Mouse (Mus musculus) forebrain, postnatal 0 days (tissue): ENCODE data around the gene Fh1. TPM values are rescaled to one million over a fixed set of nuclear protein-coding genes. Genes with fewer than 3 reads are reported as not detected.
A peak's percentile ranks its signal among the peaks of the same experiment; 100 is the strongest.

Source experiments
- ATAC-seq: fragments of 200-750 bp; cut with Nextera tagmentation; 2 replicates; pipeline ENCODE4 v1.8.0; 2017; ENCODE audit warnings: mild to moderate bottlenecking, moderate library complexity
- DNase-seq: peaks from one replicate; pipeline ENCODE4 v3.0.0-alpha.2; 2015
- H3K27ac ChIP-seq: fragments of 300-500 bp; sonication (generic); 2 replicates; pipeline ENCODE4 v1.5.1; 2014; ENCODE audit warnings: low read depth, mild to moderate bottlenecking, antibody characterized with exemption, low read length, moderate library complexity, mixed read lengths
- H3K27me3 ChIP-seq: fragments of 300-500 bp; sonication (generic); 2 replicates; pipeline ENCODE4 v1.6.1; 2014; ENCODE audit warnings: mild to moderate bottlenecking, low read length, mixed read lengths; ENCODE audit not compliant: insufficient read depth
- H3K36me3 ChIP-seq: fragments of 300-500 bp; sonication (generic); 2 replicates; pipeline ENCODE4 v1.6.1; 2014; ENCODE audit warnings: mild to moderate bottlenecking, moderate library complexity; ENCODE audit not compliant: insufficient read depth
- H3K4me1 ChIP-seq: fragments of 300-500 bp; sonication (generic); 2 replicates; pipeline ENCODE4 v1.6.1; 2014; ENCODE audit warnings: antibody characterized with exemption; ENCODE audit not compliant: insufficient read depth
- H3K4me2 ChIP-seq: fragments of 300-500 bp; sonication (generic); 2 replicates; pipeline ENCODE4 v1.6.1; 2014; ENCODE audit warnings: low read depth, mild to moderate bottlenecking, moderate library complexity
- H3K4me3 ChIP-seq: fragments of 300-500 bp; sonication (generic); 2 replicates; pipeline ENCODE4 v1.5.1; 2014; ENCODE audit warnings: low read depth, low read length, mixed read lengths
- H3K9ac ChIP-seq: fragments of 300-500 bp; sonication (generic); 2 replicates; pipeline ENCODE4 v1.6.1; 2014; ENCODE audit warnings: mild to moderate bottlenecking
- H3K9me3 ChIP-seq: fragments of 300-500 bp; sonication (generic); 2 replicates; pipeline ENCODE4 v1.6.1; 2016; ENCODE audit warnings: low read length
- CTCF ChIP-seq: sonication (generic); IDR thresholded peaks from 2 replicates; pipeline ENCODE4 v1.5.1; 2016; ENCODE audit warnings: antibody characterized with exemption, control low read depth, low read depth
- WGBS: fragments of 180-500 bp; shearing (Covaris S2); extraction: QIAGEN DNeasy Blood & Tissue Kit; methylation state at CpG from one replicate; pipeline ENCODE4 v1.1.7; 2014; 5-methylcytosine and 5-hydroxymethylcytosine counted together
- polyA plus RNA-seq: library from polyadenylated mRNA; unstranded; fragments of >200 nt; fragmentation: Nextera tagmentation; extraction: Ambion mirVana; gene quantifications from 2 replicates; pipeline ENCODE4 v1.2.1, GENCODE M21; 2015
- total RNA-seq: library from RNA; depleted of rRNA; stranded (reverse); fragments of >200 nt; gene quantifications from 2 replicates; pipeline ENCODE4 v1.2.3, GENCODE M21; 2014

Gene Fh1
- total and polyA plus RNA-seq, 2 experiments from 2014 or later, result 54.2 to 92.9 TPM

- no peaks in the 10 kb centered on the region for H3K36me3 ChIP-seq
These were observed 7.0 kb upstream of the Fh1 start for GRCm38 (mm10) chr1:175632470-175632869.

GRCm38 (mm10) chr1:175631721-175632221, 6.3 kb upstream of the Fh1 start:
- no peaks in the 10 kb centered on the region for H3K36me3 ChIP-seq
- DNase-seq (no peak), ATAC-seq (no peak)
- H3K4me3 ChIP-seq, result no peak overlapping the region
- H3K27me3 ChIP-seq, result no peaks in the 10 kb centered on the region
- WGBS, result 84% methylated on average over 10 of the region's 10 CpGs
- H3K27ac ChIP-seq, result no peak overlapping the region
- no peak overlapping the region for H3K4me2 ChIP-seq
- H3K4me1 ChIP-seq, result no peaks in the 10 kb centered on the region
- TF ChIP-seq CTCF, result no peak
- H3K9me3 ChIP-seq, result no peaks in the 10 kb centered on the region
- H3K9ac ChIP-seq, result no peak overlapping the region

More at GRCm38 (mm10) chr1:175632470-175632869, 7.0 kb upstream of the Fh1 start:
- DNase-seq (no peak), ATAC-seq (no peak)
- no peaks in the 10 kb centered on the region for H3K9me3 ChIP-seq
- no peak for TF ChIP-seq CTCF
- H3K27ac ChIP-seq, result no peak overlapping the region
- no peaks in the 10 kb centered on the region for H3K27me3 ChIP-seq
- no peak overlapping the region for H3K4me3 ChIP-seq
- H3K9ac ChIP-seq, result no peak overlapping the region
- no peak overlapping the region for H3K4me2 ChIP-seq
- WGBS, result 97% methylated on average over 14 of the region's 14 CpGs
- no peaks in the 10 kb centered on the region for H3K4me1 ChIP-seq

- WGBS, result 90% methylated on average over 3 of the region's 3 CpGs
- Histone ChIP-seq H3K4me1 (no peaks in the 10 kb centered on the region), H3K36me3 (no peaks in the 10 kb centered on the region), H3K9me3 (no peaks in the 10 kb centered on the region), H3K4me3 (no peak overlapping the region), H3K27me3 (no peaks in the 10 kb centered on the region), H3K27ac (no peak overlapping the region), H3K9ac (no peak overlapping the region), H3K4me2 (no peak overlapping the region)
- DNase-seq (no peak), ATAC-seq (no peak)
- no peak for TF ChIP-seq CTCF
These were observed 5.6 kb upstream of the Fh1 start for GRCm38 (mm10) chr1:175631080-175631479.

GRCm38 (mm10) chr1:175630345-175630744, 4.9 kb upstream of the Fh1 start:
- ATAC-seq (no peak), DNase-seq (no peak)
- TF ChIP-seq CTCF, result no peak
- no peak overlapping the region for H3K27ac ChIP-seq
- no peaks in the 10 kb centered on the region for H3K4me1 ChIP-seq
- WGBS, result 92% methylated on average over 5 of the region's 5 CpGs
- no peaks in the 10 kb centered on the region for H3K36me3 ChIP-seq
- H3K4me3 ChIP-seq, result no peak overlapping the region
- H3K9ac ChIP-seq, result no peak overlapping the region
- no peak overlapping the region for H3K4me2 ChIP-seq
- H3K27me3 ChIP-seq, result no peaks in the 10 kb centered on the region
- H3K9me3 ChIP-seq, result no peaks in the 10 kb centered on the region

- no peak overlapping the region for H3K4me2 ChIP-seq
- peaks cover 3% of the 10 kb centered on the region; the same call in 1 of the 2 replicates for H3K4me1 ChIP-seq
- H3K27ac ChIP-seq, result no peak overlapping the region
- no peaks in the 10 kb centered on the region for H3K36me3 ChIP-seq
- no peaks in the 10 kb centered on the region for H3K9me3 ChIP-seq
- TF ChIP-seq CTCF, result no peak
- no peak overlapping the region for H3K4me3 ChIP-seq
- H3K27me3 ChIP-seq, result no peaks in the 10 kb centered on the region
- 88% methylated on average over 6 of the region's 6 CpGs for WGBS
- no peak for ATAC-seq
- no peak for DNase-seq
- no peak overlapping the region for H3K9ac ChIP-seq
These were observed 3.8 kb upstream of the Fh1 start for GRCm38 (mm10) chr1:175629248-175629647.

GRCm38 (mm10) chr1:175625990-175626692, 706 bp upstream of the Fh1 start:
- peak overlapping the region; percentile 64; the same call in 1 of the 2 replicates for H3K27ac ChIP-seq
- peaks cover 3% of the 10 kb centered on the region; the same call in 1 of the 2 replicates for H3K4me1 ChIP-seq
- no peaks in the 10 kb centered on the region for H3K36me3 ChIP-seq
- WGBS, result 88% methylated on average over 1 of the region's 1 CpGs
- peak; percentile 75 for DNase-seq
- peak overlapping the region; percentile 93 for H3K4me3 ChIP-seq
- H3K4me2 ChIP-seq, result peak overlapping the region; percentile 90
- peak; percentile 59 for ATAC-seq
- peak; percentile 83 for TF ChIP-seq CTCF
- H3K9ac ChIP-seq, result no peak overlapping the region; the same call in 1 of the 2 replicates
- no peaks in the 10 kb centered on the region for H3K9me3 ChIP-seq
- H3K27me3 ChIP-seq, result no peaks in the 10 kb centered on the region

- Histone ChIP-seq H3K4me1 (peaks cover 3% of the 10 kb centered on the region; the same call in 1 of the 2 replicates), H3K9me3 (no peaks in the 10 kb centered on the region), H3K4me2 (no peak overlapping the region), H3K27ac (no peak overlapping the region), H3K4me3 (no peak overlapping the region), H3K9ac (no peak overlapping the region), H3K36me3 (no peaks in the 10 kb centered on the region; the same call in none of the 2 replicates), H3K27me3 (no peaks in the 10 kb centered on the region)
- ATAC-seq (no peak), DNase-seq (no peak)
- WGBS, result 87% methylated on average over 6 of the region's 6 CpGs
- TF ChIP-seq CTCF, result no peak
These were observed 1.8 kb downstream of the Fh1 start for GRCm38 (mm10) chr1:175623656-175624055.
